Mouse (Mus musculus) G1E (cell line): ENCODE measurements around the gene Taf1.

ENCODE experiments used
- CTCF ChIP-seq: IDR thresholded peaks from 2 replicates; pipeline ENCODE4 v1.5.1; 2012; ENCODE audit warnings: low read depth, low read length, inconsistent platforms, mixed read lengths
- GATA1 ChIP-seq: IDR thresholded peaks from 2 replicates; pipeline ENCODE4 v1.6.1; 2012; ENCODE audit warnings: borderline replicate concordance, low read length, inconsistent platforms, mixed read lengths
- POLR2AphosphoS5 ChIP-seq: IDR thresholded peaks from 2 replicates; pipeline ENCODE4 v1.6.1; 2012; ENCODE audit warnings: low read depth, low read length, inconsistent platforms; ENCODE audit not compliant: insufficient replicate concordance
- TAL1 ChIP-seq: conservative IDR thresholded peaks from 2 replicates; pipeline ENCODE4 v1.6.1; 2012; ENCODE audit warnings: low read depth, low read length, inconsistent platforms, mixed read lengths

- no peak for TF ChIP-seq GATA1
- TF ChIP-seq CTCF: no peak
- no peak for TF ChIP-seq TAL1
- no peak for TF ChIP-seq POLR2AphosphoS5
Observed at GRCm38 (mm10) chrX:101617889-101618288, 85.4 kb downstream of the Taf1 start.
